In the genomic region with DNA sequence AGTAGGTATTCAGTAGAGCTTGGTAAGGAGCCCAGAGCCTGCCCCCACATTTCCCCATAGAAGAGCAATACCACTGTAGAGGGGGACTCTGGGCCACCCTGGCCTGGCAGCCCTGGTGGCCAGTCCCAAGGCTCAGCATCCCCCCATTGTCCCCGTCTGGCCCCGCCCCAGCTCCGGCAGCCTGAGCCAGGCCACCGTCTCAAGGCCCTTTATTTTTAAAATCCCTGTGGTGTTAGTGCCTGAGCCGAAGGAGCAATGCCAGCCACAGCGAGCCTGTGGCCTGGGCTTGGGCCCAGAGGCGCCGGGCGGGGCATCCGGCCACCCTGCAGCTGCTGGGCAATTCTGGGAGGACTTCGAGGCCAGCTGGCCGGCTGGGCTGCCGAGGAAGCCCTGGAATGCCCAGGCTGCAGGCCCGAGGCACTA, we compare ENCODE assay signal across 8 mouse cellular contexts. TPM values are rescaled to one million over a fixed set of nuclear protein-coding genes. Genes with fewer than 3 reads are reported as not detected.
DNase-seq lines count a peak whose midpoint lies in the region; ATAC-seq and TF ChIP-seq lines count a peak whose summit lies in the region.

No protein-coding gene starts in this region.

- peaks cover 69% of the 10 kb centered on the region for H3K4me1 ChIP-seq in embryonic facial prominence, embryonic 10.5 days
- H3K4me1 ChIP-seq in intestine, embryonic 16.5 days (ENCODE audit: control insufficient read depth, insufficient read depth, low read length), result peaks cover 63% of the 10 kb centered on the region
- H3K4me1 ChIP-seq in midbrain, embryonic 12.5 days, result peaks cover 37% of the 10 kb centered on the region
- peaks cover 2% of the 10 kb centered on the region for H3K4me1 ChIP-seq in testis, adult 2 months (ENCODE audit: control insufficient read depth, insufficient read depth, low read length)

- DNase-seq in adrenal gland, postnatal 14 days, result peak; percentile 93
- DNase-seq in embryonic facial prominence, embryonic 10.5 days (ENCODE audit: low spot score), result peak; percentile 76
- peak; percentile 67 to 84 for DNase-seq in gastrocnemius, postnatal 4 days (ENCODE audit: low spot score in 2 of 2)
- DNase-seq in left cerebral cortex, postnatal 25 days (ENCODE audit: low spot score in 2 of 2), result peak; percentile 63 to 77
- no peak for DNase-seq in yolk sac, embryonic 10.5 days (ENCODE audit: low spot score)

- intact Hi-C loops in left cerebral cortex, postnatal 25 days (cut with DNase I), result no loop called here

- no peak for TF ChIP-seq POLR2A in testis, adult 2 months (IDR thresholded peaks at IDR 0.05; ENCODE audit: control insufficient read depth, low read depth, low read length)

- H3K9ac ChIP-seq in intestine, embryonic 16.5 days (ENCODE audit: low read depth, low read length), result peak overlapping the region; percentile 64
- 0 out of 2 replicates have a peak overlapping the region, but pooled peaks have one; percentile 28 for H3K9ac ChIP-seq in midbrain, embryonic 12.5 days (replicated peaks)

- ATAC-seq in intestine, embryonic 16.5 days, result peak; percentile 49
- peak; percentile 73; the same call in 1 of the 2 replicates for ATAC-seq in midbrain, embryonic 12.5 days (ENCODE audit: low FRiP score, low read depth)

- peak overlapping the region; percentile 23 for H3K4me3 ChIP-seq in embryonic facial prominence, embryonic 10.5 days
- no peak overlapping the region; the same call in 1 of the 2 replicates for H3K4me3 ChIP-seq in intestine, embryonic 16.5 days (ENCODE audit: low read length)
- H3K4me3 ChIP-seq in midbrain, embryonic 12.5 days, result no peak overlapping the region
- no peak overlapping the region for H3K4me3 ChIP-seq in testis, adult 2 months (ENCODE audit: control insufficient read depth, low read depth, low read length)

- no peak for TF ChIP-seq CTCF in testis, adult 2 months (IDR thresholded peaks at IDR 0.05; ENCODE audit: control insufficient read depth, insufficient read depth, insufficient replicate concordance, low read depth, low read length)

- H3K36me3 ChIP-seq in embryonic facial prominence, embryonic 10.5 days (replicated peaks), result no peaks in the 10 kb centered on the region
- no peaks in the 10 kb centered on the region for H3K36me3 ChIP-seq in intestine, embryonic 16.5 days (ENCODE audit: control insufficient read depth, insufficient read depth, low read length)
- H3K36me3 ChIP-seq in midbrain, embryonic 12.5 days, result no peaks in the 10 kb centered on the region
- no peaks in the 10 kb centered on the region for H3K36me3 ChIP-seq in testis, adult 2 months (ENCODE audit: control insufficient read depth, insufficient read depth, low read length)

- 11% methylated on average over 14 of the region's 14 CpGs for WGBS in embryonic facial prominence, embryonic 10.5 days
- WGBS in intestine, embryonic 16.5 days, result 24% methylated on average over 14 of the region's 14 CpGs
- WGBS in midbrain, embryonic 12.5 days, result 10% methylated on average over 14 of the region's 14 CpGs

- H3K9me3 ChIP-seq in embryonic facial prominence, embryonic 10.5 days, result peaks cover 5% of the 10 kb centered on the region; the same call in 1 of the 2 replicates
- H3K9me3 ChIP-seq in intestine, embryonic 16.5 days (ENCODE audit: control insufficient read depth, low read length), result no peaks in the 10 kb centered on the region
- H3K9me3 ChIP-seq in midbrain, embryonic 12.5 days, result 0 out of 2 replicates have a peak, but pooled peaks cover 2% of the 10 kb centered on the region

- peak overlapping the region; percentile 88 for H3K27ac ChIP-seq in embryonic facial prominence, embryonic 10.5 days (replicated peaks)
- peak overlapping the region; percentile 95 for H3K27ac ChIP-seq in intestine, embryonic 16.5 days (ENCODE audit: low read length)
- H3K27ac ChIP-seq in midbrain, embryonic 12.5 days (replicated peaks), result peak overlapping the region; percentile 77
- H3K27ac ChIP-seq in testis, adult 2 months (ENCODE audit: control insufficient read depth, insufficient read depth, low read depth, low read length), result peak overlapping the region; percentile 51

- 0 out of 2 replicates have a peak overlapping the region, but pooled peaks have one; percentile 19 for H3K4me2 ChIP-seq in intestine, embryonic 16.5 days (ENCODE audit: low read depth, low read length)
- peak overlapping the region; percentile 16 for H3K4me2 ChIP-seq in midbrain, embryonic 12.5 days (replicated peaks)

- peaks cover 12% of the 10 kb centered on the region for H3K27me3 ChIP-seq in embryonic facial prominence, embryonic 10.5 days (replicated peaks; ENCODE audit: low read depth, poor library complexity, severe bottlenecking)
- H3K27me3 ChIP-seq in intestine, embryonic 16.5 days (replicated peaks; ENCODE audit: control insufficient read depth, insufficient read depth, low read length), result no peaks in the 10 kb centered on the region
- H3K27me3 ChIP-seq in midbrain, embryonic 12.5 days, result peaks cover 18% of the 10 kb centered on the region
- no peaks in the 10 kb centered on the region for H3K27me3 ChIP-seq in testis, adult 2 months (ENCODE audit: control insufficient read depth, insufficient read depth, low read length)

RNA-seq across cellular contexts. Expression of a gene that starts 9.7 kb away (rescaled TPM):
- 44.5 and 45.1 TPM in 2 replicates for total RNA-seq in adrenal gland, postnatal 14 days (2021)
- polyA plus RNA-seq in embryonic facial prominence, embryonic 10.5 days (2016; fragmentation: Nextera tagmentation; extraction: Ambion mirVana), result 19.9 and 20.8 TPM in 2 replicates
- total RNA-seq in gastrocnemius, postnatal 4 days (2021), result 10 to 100 TPM; 43.2 to 47.6 TPM
- 34.5 and 36.1 TPM in 2 replicates for polyA plus RNA-seq in intestine, embryonic 16.5 days (2015; fragmentation: Nextera tagmentation; extraction: Ambion mirVana)
- 10 to 100 TPM; 11.9 to 13.2 TPM for total RNA-seq in left cerebral cortex, postnatal 25 days (2021)
- polyA plus RNA-seq in midbrain, embryonic 12.5 days (2016; fragmentation: Nextera tagmentation; extraction: Ambion mirVana), result 11.5 and 11.9 TPM in 2 replicates
- 2.5 and 2.9 TPM in 2 replicates for polyA plus RNA-seq in testis, adult 2 months (2012; rRNA removed)

RNA-seq across cellular contexts. Expression of a gene that starts 22.6 kb away (rescaled TPM):
- 0.85 TPM in 1 of 2 replicates, not detected in the other for total RNA-seq in adrenal gland, postnatal 14 days (2021)
- polyA plus RNA-seq in embryonic facial prominence, embryonic 10.5 days (2016; fragmentation: Nextera tagmentation; extraction: Ambion mirVana), result not detected in 2 replicates
- not detected for total RNA-seq in gastrocnemius, postnatal 4 days (2021)
- 1,298 and 1,309 TPM in 2 replicates for polyA plus RNA-seq in intestine, embryonic 16.5 days (2015; fragmentation: Nextera tagmentation; extraction: Ambion mirVana)
- not detected for total RNA-seq in left cerebral cortex, postnatal 25 days (2021)
- polyA plus RNA-seq in midbrain, embryonic 12.5 days (2016; fragmentation: Nextera tagmentation; extraction: Ambion mirVana), result 0.56 TPM in 1 of 2 replicates, not detected in the other
- 2.2 and 2.8 TPM in 2 replicates for polyA plus RNA-seq in testis, adult 2 months (2012; rRNA removed)

RNA-seq across cellular contexts. Expression of a gene that starts 29.9 kb away (rescaled TPM):
- 10.6 and 12.7 TPM in 2 replicates for total RNA-seq in adrenal gland, postnatal 14 days (2021)
- polyA plus RNA-seq in embryonic facial prominence, embryonic 10.5 days (2016; fragmentation: Nextera tagmentation; extraction: Ambion mirVana), result 3.3 and 4.3 TPM in 2 replicates
- 10 to 100 TPM; 12.6 to 13.3 TPM for total RNA-seq in gastrocnemius, postnatal 4 days (2021)
- 5.2 and 6.1 TPM in 2 replicates for polyA plus RNA-seq in intestine, embryonic 16.5 days (2015; fragmentation: Nextera tagmentation; extraction: Ambion mirVana)
- total RNA-seq in left cerebral cortex, postnatal 25 days (2021), result 1 to 10 TPM; 3.9 to 4.2 TPM
- polyA plus RNA-seq in midbrain, embryonic 12.5 days (2016; fragmentation: Nextera tagmentation; extraction: Ambion mirVana), result 2.3 and 2.6 TPM in 2 replicates
- polyA plus RNA-seq in testis, adult 2 months (2012; rRNA removed), result 5.0 and 5.9 TPM in 2 replicates

RNA-seq across cellular contexts. Expression of a gene that starts 44.3 kb away (rescaled TPM):
- total RNA-seq in adrenal gland, postnatal 14 days (2021), result 51.7 and 52.0 TPM in 2 replicates
- 52.0 and 53.5 TPM in 2 replicates for polyA plus RNA-seq in embryonic facial prominence, embryonic 10.5 days (2016; fragmentation: Nextera tagmentation; extraction: Ambion mirVana)
- total RNA-seq in gastrocnemius, postnatal 4 days (2021), result 10 to 100 TPM; 36.8 to 40.9 TPM
- 56.3 and 57.4 TPM in 2 replicates for polyA plus RNA-seq in intestine, embryonic 16.5 days (2015; fragmentation: Nextera tagmentation; extraction: Ambion mirVana)
- total RNA-seq in left cerebral cortex, postnatal 25 days (2021), result 10 to 100 TPM; 58.0 to 61.2 TPM
- polyA plus RNA-seq in midbrain, embryonic 12.5 days (2016; fragmentation: Nextera tagmentation; extraction: Ambion mirVana), result 50.9 and 52.7 TPM in 2 replicates
- 69.9 and 82.1 TPM in 2 replicates for polyA plus RNA-seq in testis, adult 2 months (2012; rRNA removed)

RNA-seq across cellular contexts. Expression of a gene that starts 59.4 kb away (rescaled TPM):
- total RNA-seq in adrenal gland, postnatal 14 days (2021), result 13.1 and 19.8 TPM in 2 replicates
- polyA plus RNA-seq in embryonic facial prominence, embryonic 10.5 days (2016; fragmentation: Nextera tagmentation; extraction: Ambion mirVana), result 36.4 and 39.0 TPM in 2 replicates
- total RNA-seq in gastrocnemius, postnatal 4 days (2021), result 10 to 100 TPM in 1 of 2 experiments, 1 to 10 TPM in 1; 9.5 to 11.6 TPM
- polyA plus RNA-seq in intestine, embryonic 16.5 days (2015; fragmentation: Nextera tagmentation; extraction: Ambion mirVana), result 17.2 and 18.2 TPM in 2 replicates
- total RNA-seq in left cerebral cortex, postnatal 25 days (2021), result 1 to 10 TPM; 6.0 to 6.1 TPM
- 119 and 137 TPM in 2 replicates for polyA plus RNA-seq in midbrain, embryonic 12.5 days (2016; fragmentation: Nextera tagmentation; extraction: Ambion mirVana)
- 0.75 and 0.97 TPM in 2 replicates for polyA plus RNA-seq in testis, adult 2 months (2012; rRNA removed)

Comparison
In these comparisons a context has a peak if more than half of its experiments do, and no peak if none do; other contexts are left out.
1. RNA of a gene that starts 22.6 kb away (polyA plus RNA-seq): 1,298 to 1,309 TPM in intestine, embryonic 16.5 days; 2.2 to 2.8 TPM in testis, adult 2 months, not detected in embryonic facial prominence, embryonic 10.5 days and 0.56 TPM in midbrain, embryonic 12.5 days; every median in the first group is over 100 times any median in the second.
2. Peak in every context shown above with its lines, with median percentiles within 50 percentile points of each other: H3K27ac ChIP-seq.